Mouse (Mus musculus) midbrain, embryonic 12.5 days (tissue): ENCODE measurements around the gene Agfg2. TPM values are rescaled to one million over a fixed set of nuclear protein-coding genes. Genes with fewer than 3 reads are reported as not detected.

Experiments used
- ATAC-seq: fragments of 200-750 bp; cut with Nextera tagmentation; 2 replicates; pipeline ENCODE4 v1.8.0; 2017; ENCODE audit warnings: low read depth, moderate TSS enrichment, moderate library complexity; ENCODE audit not compliant: low FRiP score
- H3K27ac ChIP-seq: fragments of 300-500 bp; sonication (generic); replicated peaks from 2 replicates; pipeline ENCODE4 v1.5.1; 2016; ENCODE audit warnings: mild to moderate bottlenecking
- H3K27me3 ChIP-seq: fragments of 300-500 bp; sonication (generic); 2 replicates; pipeline ENCODE4 v1.6.1; 2016; ENCODE audit warnings: mild to moderate bottlenecking
- H3K36me3 ChIP-seq: fragments of 300-500 bp; sonication (generic); 2 replicates; pipeline ENCODE4 v1.6.1; 2016
- H3K4me1 ChIP-seq: fragments of 300-500 bp; sonication (generic); 2 replicates; pipeline ENCODE4 v1.6.1; 2016
- H3K4me2 ChIP-seq: fragments of 300-500 bp; sonication (generic); replicated peaks from 2 replicates; pipeline ENCODE4 v1.6.1; 2016; ENCODE audit warnings: mild to moderate bottlenecking, moderate library complexity
- H3K4me3 ChIP-seq: fragments of 300-500 bp; sonication (generic); 2 replicates; pipeline ENCODE4 v1.5.1; 2016; ENCODE audit warnings: mild to moderate bottlenecking
- H3K9ac ChIP-seq: fragments of 300-500 bp; sonication (generic); replicated peaks from 2 replicates; pipeline ENCODE4 v1.6.1; 2016; ENCODE audit warnings: mild to moderate bottlenecking, moderate library complexity
- H3K9me3 ChIP-seq: fragments of 300-500 bp; sonication (generic); 2 replicates; pipeline ENCODE4 v1.6.1; 2016; ENCODE audit warnings: mild to moderate bottlenecking
- WGBS: fragments of 180-500 bp; shearing (Covaris S2); methylation state at CpG from one replicate; pipeline ENCODE4 v1.1.7; 2016; 5-methylcytosine and 5-hydroxymethylcytosine counted together
- polyA plus RNA-seq: library from polyadenylated mRNA; unstranded; fragments of >200 nt; fragmentation: Nextera tagmentation; extraction: Ambion mirVana; gene quantifications from 2 replicates; pipeline ENCODE4 v1.2.1, GENCODE M21; 2016

Gene Agfg2
- polyA plus RNA-seq, 1 experiment from 2014 or later, result 29.0 TPM

GRCm38 (mm10) chr5:137699850-137700249, 15.3 kb upstream of the Agfg2 start:
- Histone ChIP-seq H3K27me3 (no peaks in the 10 kb centered on the region), H3K4me3 (no peak overlapping the region), H3K36me3 (no peaks in the 10 kb centered on the region), H3K4me1 (no peaks in the 10 kb centered on the region), H3K9ac (no peak overlapping the region), H3K4me2 (no peak overlapping the region), H3K9me3 (no peaks in the 10 kb centered on the region), H3K27ac (no peak overlapping the region)
- no peak for ATAC-seq
- 66% methylated on average over 2 of the region's 2 CpGs for WGBS

- no peak for ATAC-seq
- Histone ChIP-seq H3K27me3 (no peaks in the 10 kb centered on the region), H3K27ac (no peak overlapping the region), H3K9ac (no peak overlapping the region), H3K4me1 (0 out of 2 replicates have a peak, but pooled peaks cover 2% of the 10 kb centered on the region), H3K4me2 (no peak overlapping the region), H3K36me3 (no peaks in the 10 kb centered on the region), H3K4me3 (no peak overlapping the region), H3K9me3 (no peaks in the 10 kb centered on the region)
- 73% methylated on average over 3 of the region's 3 CpGs for WGBS
These were observed 14.6 kb upstream of the Agfg2 start for GRCm38 (mm10) chr5:137699080-137699479.

GRCm38 (mm10) chr5:137695930-137696329, 11.4 kb upstream of the Agfg2 start:
- Histone ChIP-seq H3K27ac (no peak overlapping the region), H3K4me2 (no peak overlapping the region), H3K4me3 (no peak overlapping the region), H3K27me3 (no peaks in the 10 kb centered on the region), H3K4me1 (0 out of 2 replicates have a peak, but pooled peaks cover 2% of the 10 kb centered on the region), H3K36me3 (no peaks in the 10 kb centered on the region), H3K9me3 (no peaks in the 10 kb centered on the region), H3K9ac (no peak overlapping the region)
- ATAC-seq, result no peak
- WGBS, result 90% methylated on average over 4 of the region's 4 CpGs

DNA sequence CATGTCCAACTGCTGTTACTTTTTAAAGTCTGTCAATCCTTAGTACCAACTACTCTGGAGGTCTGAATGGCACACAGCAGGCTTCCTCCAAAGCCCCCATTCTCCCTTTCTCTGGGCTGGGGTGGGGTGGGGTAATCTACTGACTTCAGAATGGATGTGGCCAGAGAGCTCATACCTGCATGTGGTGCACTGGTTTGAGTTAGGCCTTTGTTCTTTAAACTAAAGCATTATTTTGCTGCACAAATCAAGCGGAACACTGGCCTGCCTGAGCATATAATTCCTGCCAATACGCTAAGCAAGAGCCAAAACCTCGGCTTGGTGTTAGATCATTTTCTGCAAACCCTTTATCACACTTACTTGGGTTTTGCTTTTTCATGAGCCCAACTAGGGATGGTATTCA, 10.3 kb upstream of the Agfg2 start:
- Histone ChIP-seq H3K9me3 (no peaks in the 10 kb centered on the region), H3K4me2 (no peak overlapping the region), H3K36me3 (no peaks in the 10 kb centered on the region), H3K4me1 (0 out of 2 replicates have a peak, but pooled peaks cover 2% of the 10 kb centered on the region), H3K27me3 (no peaks in the 10 kb centered on the region), H3K27ac (no peak overlapping the region), H3K4me3 (no peak overlapping the region), H3K9ac (no peak overlapping the region)
- 40% methylated on average over 3 of the region's 3 CpGs for WGBS
- ATAC-seq, result no peak

GRCm38 (mm10) chr5:137691881-137692280, 7.4 kb upstream of the Agfg2 start:
- WGBS, result 86% methylated on average over 1 of the region's 1 CpGs
- ATAC-seq, result no peak
- H3K9ac ChIP-seq, result no peak overlapping the region
- no peak overlapping the region for H3K4me2 ChIP-seq
- H3K4me3 ChIP-seq, result no peak overlapping the region
- 0 out of 2 replicates have a peak, but pooled peaks cover 2% of the 10 kb centered on the region for H3K4me1 ChIP-seq
- no peaks in the 10 kb centered on the region for H3K36me3 ChIP-seq
- H3K27me3 ChIP-seq, result no peaks in the 10 kb centered on the region
- no peak overlapping the region for H3K27ac ChIP-seq
- no peaks in the 10 kb centered on the region for H3K9me3 ChIP-seq

GRCm38 (mm10) chr5:137690531-137690930, 6.0 kb upstream of the Agfg2 start:
- 74% methylated on average over 9 of the region's 9 CpGs for WGBS
- no peak overlapping the region for H3K4me3 ChIP-seq
- no peak for ATAC-seq

GRCm38 (mm10) chr5:137689974-137690373, 5.4 kb upstream of the Agfg2 start:
- Histone ChIP-seq H3K9me3 (no peaks in the 10 kb centered on the region), H3K4me3 (no peak overlapping the region), H3K4me2 (no peak overlapping the region), H3K27ac (no peak overlapping the region), H3K36me3 (no peaks in the 10 kb centered on the region), H3K27me3 (peaks cover 8% of the 10 kb centered on the region), H3K4me1 (peaks cover 4% of the 10 kb centered on the region; the same call in 1 of the 2 replicates), H3K9ac (no peak overlapping the region)
- no peak for ATAC-seq
- 85% methylated on average over 3 of the region's 3 CpGs for WGBS

More at GRCm38 (mm10) chr5:137690531-137690930, 6.0 kb upstream of the Agfg2 start:
- H3K9me3 ChIP-seq, result no peaks in the 10 kb centered on the region
- peaks cover 6% of the 10 kb centered on the region for H3K27me3 ChIP-seq
- no peak overlapping the region for H3K4me2 ChIP-seq
- H3K27ac ChIP-seq, result no peak overlapping the region
- H3K36me3 ChIP-seq, result no peaks in the 10 kb centered on the region
- H3K4me1 ChIP-seq, result 0 out of 2 replicates have a peak, but pooled peaks cover 2% of the 10 kb centered on the region
- H3K9ac ChIP-seq, result no peak overlapping the region

GRCm38 (mm10) chr5:137686127-137686790, 1.7 kb upstream of the Agfg2 start:
- H3K4me2 ChIP-seq, result no peak overlapping the region
- peaks cover 8% of the 10 kb centered on the region for H3K27me3 ChIP-seq
- H3K4me1 ChIP-seq, result peaks cover 20% of the 10 kb centered on the region
- H3K9me3 ChIP-seq, result no peaks in the 10 kb centered on the region
- WGBS, result 86% methylated on average over 6 of the region's 6 CpGs
- no peak overlapping the region for H3K4me3 ChIP-seq
- H3K9ac ChIP-seq, result no peak overlapping the region
- H3K27ac ChIP-seq, result no peak overlapping the region
- 0 out of 2 replicates have a peak, but pooled peaks cover 1% of the 10 kb centered on the region for H3K36me3 ChIP-seq
- no peak for ATAC-seq

DNA sequence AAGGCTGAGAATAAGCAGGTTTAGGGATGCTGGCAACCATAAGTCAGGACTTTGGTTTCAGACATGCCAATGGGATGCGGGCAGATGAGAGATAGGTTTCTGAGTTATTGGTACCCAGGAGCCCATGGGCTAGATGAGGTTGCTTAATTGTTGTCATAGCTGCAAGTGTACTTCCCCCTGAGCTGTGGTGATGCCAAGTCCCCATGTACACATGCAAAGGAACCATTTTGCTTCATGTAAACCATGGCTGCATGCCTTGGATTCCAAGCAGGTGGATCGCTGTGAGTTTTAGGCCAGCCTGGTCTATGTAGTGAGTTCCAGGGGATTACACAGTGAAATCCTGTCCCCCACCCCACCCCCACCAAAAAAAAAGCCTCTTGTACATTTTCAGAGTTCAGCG, 1.1 kb upstream of the Agfg2 start:
- H3K4me1 ChIP-seq, result peaks cover 20% of the 10 kb centered on the region
- H3K36me3 ChIP-seq, result 0 out of 2 replicates have a peak, but pooled peaks cover 4% of the 10 kb centered on the region
- H3K4me3 ChIP-seq, result no peak overlapping the region
- no peak for ATAC-seq
- peaks cover 8% of the 10 kb centered on the region for H3K27me3 ChIP-seq
- no peak overlapping the region for H3K9ac ChIP-seq
- H3K27ac ChIP-seq, result no peak overlapping the region
- no peaks in the 10 kb centered on the region for H3K9me3 ChIP-seq
- H3K4me2 ChIP-seq, result no peak overlapping the region
- 99% methylated on average over 3 of the region's 3 CpGs for WGBS

DNA sequence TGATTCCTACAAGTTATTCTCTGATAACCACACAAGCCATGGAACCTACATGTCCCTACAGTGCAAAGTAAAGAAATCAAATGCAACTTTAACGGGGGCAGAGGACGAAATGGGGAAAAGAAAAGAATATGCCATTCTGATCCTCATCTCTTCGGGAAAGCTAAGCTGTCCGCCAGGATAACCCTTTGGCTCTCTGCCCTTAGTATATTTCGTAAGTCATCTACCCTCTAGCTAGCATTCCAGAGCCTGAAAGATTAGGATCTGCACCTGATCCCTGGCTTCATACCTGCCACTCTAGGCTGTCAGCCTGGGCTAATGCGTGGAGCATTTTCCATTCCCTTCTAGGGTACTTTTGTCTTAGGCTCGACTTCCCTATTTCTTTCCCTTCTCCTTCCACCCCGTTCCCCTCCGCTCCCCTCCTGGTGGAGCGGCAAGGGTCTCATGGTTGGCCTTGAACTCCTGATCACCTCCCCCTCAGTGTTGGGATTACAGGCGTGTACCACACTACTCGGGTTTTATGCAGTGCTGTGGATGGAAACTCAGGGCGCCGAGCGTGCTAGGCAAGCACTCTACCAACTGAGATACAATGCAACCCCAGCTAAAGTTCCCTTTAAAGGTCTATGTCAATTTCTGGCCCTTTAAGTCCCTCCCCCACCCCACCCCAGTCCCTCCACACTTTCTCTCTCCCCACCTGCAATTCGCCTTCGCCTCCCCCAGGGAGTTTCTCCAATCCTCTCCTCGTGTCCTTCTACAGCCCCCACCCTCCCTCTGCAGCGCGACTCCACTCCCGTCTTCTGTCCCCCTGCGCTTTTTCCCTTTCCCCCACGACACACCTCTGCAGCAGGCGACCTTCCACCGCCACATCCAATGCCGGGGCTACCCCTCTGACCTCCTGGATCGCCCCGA, 885 bp downstream of the Agfg2 start:
- Histone ChIP-seq H3K9me3 (no peaks in the 10 kb centered on the region), H3K9ac (peak overlapping the region; percentile 79), H3K4me1 (peaks cover 20% of the 10 kb centered on the region), H3K4me2 (peak overlapping the region; percentile 95), H3K27me3 (peaks cover 8% of the 10 kb centered on the region), H3K36me3 (0 out of 2 replicates have a peak, but pooled peaks cover 4% of the 10 kb centered on the region), H3K27ac (peak overlapping the region; percentile 80), H3K4me3 (peak overlapping the region; percentile 76)
- WGBS, result 15% methylated on average over 28 of the region's 28 CpGs
- no peak; the same call in 1 of the 2 replicates for ATAC-seq

GRCm38 (mm10) chr5:137682526-137682925, 2.0 kb downstream of the Agfg2 start:
- Histone ChIP-seq H3K36me3 (peaks cover 4% of the 10 kb centered on the region; the same call in 1 of the 2 replicates), H3K4me2 (peak overlapping the region; percentile 95; the same call in 1 of the 2 replicates), H3K4me3 (no peak overlapping the region; the same call in 1 of the 2 replicates), H3K9me3 (no peaks in the 10 kb centered on the region), H3K4me1 (peaks cover 20% of the 10 kb centered on the region), H3K27me3 (peaks cover 8% of the 10 kb centered on the region), H3K9ac (no peak overlapping the region; the same call in 1 of the 2 replicates), H3K27ac (no peak overlapping the region)
- ATAC-seq, result no peak
- WGBS, result 81% methylated on average over 6 of the region's 6 CpGs

DNA sequence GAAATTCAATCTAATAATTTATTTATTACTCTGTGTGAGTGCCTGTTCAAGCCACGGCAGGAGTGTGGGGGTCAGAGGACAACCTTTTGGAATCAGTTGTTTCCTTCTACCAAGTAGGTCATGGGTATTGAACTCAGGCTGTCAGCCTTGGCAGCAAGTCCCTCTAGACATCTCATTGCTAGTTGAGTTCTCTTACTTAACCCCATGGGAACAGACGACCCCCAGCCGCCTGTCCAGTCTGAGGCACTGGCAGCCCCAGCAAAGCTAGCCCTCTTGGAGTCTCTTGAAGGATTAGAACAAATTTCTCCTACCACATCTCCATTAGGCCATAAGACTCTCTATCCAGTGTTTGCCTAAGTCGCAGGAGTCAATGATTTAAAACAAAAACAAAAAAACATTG, 4.8 kb downstream of the Agfg2 start:
- Histone ChIP-seq H3K27ac (no peak overlapping the region), H3K4me1 (peaks cover 17% of the 10 kb centered on the region), H3K9ac (no peak overlapping the region), H3K36me3 (peaks cover 13% of the 10 kb centered on the region; the same call in 1 of the 2 replicates), H3K27me3 (no peaks in the 10 kb centered on the region), H3K9me3 (no peaks in the 10 kb centered on the region), H3K4me3 (no peak overlapping the region), H3K4me2 (no peak overlapping the region)
- 90% methylated on average over 4 of the region's 4 CpGs for WGBS
- no peak for ATAC-seq
